Mouse (Mus musculus) C2C12 (cell line): ENCODE measurements around the gene Gm12166.

Experiments
- CEBPB ChIP-seq: IDR thresholded peaks from one replicate; pipeline ENCODE4 v1.6.1; 2011; ENCODE audit warnings: low read depth, mild to moderate bottlenecking, control low read depth, moderate library complexity
- CTCF ChIP-seq: IDR thresholded peaks from one replicate; pipeline ENCODE4 v1.5.1; 2011; ENCODE audit not compliant: control insufficient read depth, insufficient read depth, insufficient read length
- MYOD1 ChIP-seq: IDR thresholded peaks from one replicate; pipeline ENCODE4 v1.6.1; 2011; ENCODE audit warnings: low read depth; ENCODE audit not compliant: control insufficient read depth, insufficient read length
- MYOG ChIP-seq: IDR thresholded peaks from one replicate; pipeline ENCODE4 v1.6.1; 2011; ENCODE audit not compliant: control insufficient read depth, insufficient read length; ENCODE audit errors: extremely low read depth
- USF1 ChIP-seq: IDR thresholded peaks from one replicate; pipeline ENCODE4 v1.6.1; 2011; ENCODE audit warnings: low read depth, mild to moderate bottlenecking, control low read depth, moderate library complexity

DNA sequence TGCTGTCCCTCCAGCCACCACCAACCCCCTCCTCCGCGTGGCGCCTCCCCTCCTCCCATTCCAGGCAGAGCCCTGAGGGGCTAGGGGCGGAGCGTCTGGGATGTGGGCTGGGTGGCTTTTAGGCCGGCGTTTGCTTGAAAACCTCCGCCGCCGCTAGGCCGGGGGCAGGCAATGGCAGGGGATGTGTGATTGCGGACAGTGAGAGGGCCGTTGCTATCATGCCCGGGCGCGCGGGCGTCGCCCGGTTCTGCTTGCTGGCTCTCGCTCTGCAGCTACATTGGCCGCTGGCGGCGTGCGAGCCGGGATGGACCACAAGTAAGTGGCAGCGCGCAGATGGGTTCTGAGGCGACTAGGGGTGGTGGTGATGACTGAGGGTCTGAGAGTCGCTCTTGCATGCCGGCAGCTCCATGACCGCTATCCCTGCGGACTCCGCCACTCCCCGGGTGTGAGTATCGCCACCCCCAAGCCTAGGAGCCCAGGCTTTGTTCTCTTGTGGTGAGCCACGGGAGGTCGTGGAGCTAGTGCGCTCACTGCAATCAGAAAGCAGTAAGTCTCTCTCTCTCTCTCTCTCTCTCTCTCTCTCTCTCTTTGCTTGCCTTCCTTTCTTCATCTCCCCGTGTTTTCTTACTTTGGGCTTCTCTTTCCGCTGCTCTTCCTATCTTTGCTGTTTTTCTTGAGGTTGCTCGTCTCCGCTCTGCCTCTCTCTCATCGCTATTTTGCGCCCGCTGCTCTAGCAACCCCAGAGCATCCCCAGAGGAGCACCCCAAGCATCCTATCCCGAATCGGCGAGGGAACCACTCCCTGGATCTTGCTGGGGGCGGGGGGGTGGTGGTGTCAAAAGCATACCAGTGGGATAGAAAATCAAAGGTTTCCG lies 4.0 kb upstream of the Gm12166 start, which contains the start of gene Adam19:
- no peak for TF ChIP-seq MYOD1
- TF ChIP-seq CTCF = no peak
- no peak for TF ChIP-seq MYOG
- no peak for TF ChIP-seq CEBPB
- TF ChIP-seq USF1 = no peak
